Mouse (Mus musculus) mature B cell (primary cell): ENCODE measurements around the gene Nudt3.

Experiments used
- in situ Hi-C: fragments of 300-500 bp; cut with MboI; formaldehyde crosslinking; loops from 2 replicates; pipeline ENCODE4 v1.14.3; 2019

The Nudt3 gene

DNA sequence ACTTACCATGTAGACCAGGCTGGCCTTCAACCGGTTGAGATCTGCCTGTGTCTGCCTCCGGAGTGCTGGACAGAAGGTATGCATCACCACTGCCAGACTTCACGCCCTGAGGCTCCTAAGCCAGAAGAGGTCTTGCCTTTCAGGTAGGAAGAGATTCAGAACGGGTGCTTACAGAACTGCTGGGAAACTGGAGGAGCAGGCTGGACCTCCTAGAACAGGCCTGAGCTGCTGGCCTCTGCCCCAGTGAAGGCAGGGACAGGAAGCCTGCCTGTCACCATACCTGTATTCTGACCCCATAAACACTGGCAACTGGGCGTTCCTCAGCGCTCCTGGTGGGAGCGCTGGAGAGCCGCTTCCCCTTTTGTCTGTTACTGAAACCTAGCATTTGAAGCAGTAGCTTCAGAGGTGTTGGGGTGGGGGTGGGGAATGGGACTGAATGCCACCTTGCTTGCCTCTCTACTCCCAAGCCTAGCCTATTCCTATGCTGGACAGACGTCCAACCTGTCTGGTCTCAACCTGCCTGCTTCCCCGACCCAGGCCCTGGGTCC lies 71.8 kb downstream of the Nudt3 start:
- in situ Hi-C loops = loop anchor here (5.0 kb wide), 1 partner anchor 76 kb away; no protein-coding TSS in a partner anchor

DNA sequence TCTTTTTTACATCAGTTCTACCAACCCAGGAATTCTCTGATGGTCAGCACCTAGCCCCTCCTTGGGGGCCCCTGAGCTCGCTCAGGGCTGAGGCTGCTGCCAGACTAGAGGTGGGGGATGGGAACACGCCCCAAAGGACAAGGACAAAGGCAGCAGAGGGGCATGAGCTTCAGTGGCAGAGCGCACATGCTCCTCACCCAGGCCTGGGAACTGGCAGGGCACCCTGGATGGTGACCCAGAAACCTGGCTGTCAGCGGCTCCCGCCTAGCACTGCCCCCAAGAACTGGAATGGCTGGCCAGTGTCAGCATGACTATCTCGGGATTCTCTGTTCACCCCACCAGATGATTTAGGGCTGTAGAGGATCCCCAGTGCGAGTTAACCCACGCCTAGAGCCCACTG lies 74.1 kb downstream of the Nudt3 start:
- in situ Hi-C loops = no loop called here

DNA sequence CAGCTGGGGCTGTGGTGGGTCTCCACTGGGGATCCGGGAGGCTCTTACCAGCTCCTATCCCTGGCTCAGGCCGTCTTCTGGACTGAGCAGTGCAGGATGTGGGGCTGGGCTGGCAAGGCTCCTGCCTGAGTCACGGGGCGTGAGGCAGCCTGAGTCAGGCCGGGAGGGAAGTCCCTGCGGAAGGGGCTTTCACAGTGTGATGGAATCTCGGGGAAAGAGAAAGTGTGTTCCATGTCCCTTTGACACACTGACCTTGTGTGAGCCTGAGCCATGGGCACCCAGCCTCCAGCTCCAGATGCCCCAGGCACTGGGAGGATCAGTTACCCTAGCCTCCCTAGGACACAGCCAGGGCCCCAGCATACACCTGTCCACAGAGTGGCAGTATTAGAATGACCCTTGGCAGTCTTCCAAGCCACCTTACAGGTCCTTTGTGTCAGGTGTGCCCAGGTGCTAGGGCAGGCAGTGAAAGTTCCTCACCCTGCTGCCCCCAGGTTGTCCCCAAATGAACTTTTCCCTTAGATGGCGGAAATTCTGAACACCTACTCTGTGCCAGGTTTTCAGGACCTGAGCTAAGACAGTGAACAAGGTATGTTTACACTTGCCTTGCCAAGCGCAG lies 75.9 kb downstream of the Nudt3 start:
- in situ Hi-C loops = no loop called here

DNA sequence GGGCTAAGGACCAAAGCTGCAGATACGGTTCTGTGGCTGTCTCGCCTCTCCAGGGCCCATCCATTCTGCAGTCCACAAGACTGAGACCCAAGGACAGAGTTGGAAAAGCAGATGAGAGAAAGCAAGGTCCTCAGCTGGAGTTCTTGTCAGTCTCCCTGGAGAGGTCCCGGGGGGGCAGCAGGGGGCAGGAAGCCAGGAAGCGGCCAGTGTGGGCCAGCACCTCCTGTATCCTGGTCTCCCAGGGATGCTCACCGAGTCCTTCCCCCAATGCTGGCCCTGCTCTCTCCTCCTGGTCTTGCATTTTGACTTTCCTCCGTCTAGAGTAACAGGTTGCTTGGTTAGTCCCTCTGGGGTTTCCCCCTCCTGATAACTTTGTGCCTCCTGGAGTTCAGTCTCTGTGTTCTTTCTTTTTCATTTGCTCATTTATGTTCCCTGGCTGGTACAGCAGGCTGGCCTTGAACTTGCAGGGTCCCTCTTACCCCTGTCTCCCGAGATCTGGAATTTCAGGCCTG lies 76.7 kb downstream of the Nudt3 start:
- in situ Hi-C loops = no loop called here

DNA sequence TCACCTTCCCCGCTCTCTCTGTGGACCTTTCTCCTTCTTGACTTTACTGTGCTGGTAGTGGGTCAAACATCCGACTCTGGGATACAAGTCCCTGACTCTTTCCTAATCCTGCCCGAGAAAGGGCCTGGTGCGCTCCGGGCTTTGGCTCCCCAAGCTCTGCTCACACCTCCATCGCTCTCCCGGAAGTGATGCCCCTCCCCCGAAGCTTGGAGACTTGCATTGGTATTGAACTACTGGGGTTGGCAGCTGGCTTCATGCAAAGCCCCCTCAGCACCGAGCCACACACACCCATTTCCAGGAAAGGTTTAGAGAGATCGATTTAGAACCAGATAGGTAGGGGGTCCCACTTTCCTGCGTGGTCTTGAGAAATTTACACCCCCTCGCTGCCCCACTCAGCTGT lies 77.3 kb downstream of the Nudt3 start:
- in situ Hi-C loops = no loop called here

DNA sequence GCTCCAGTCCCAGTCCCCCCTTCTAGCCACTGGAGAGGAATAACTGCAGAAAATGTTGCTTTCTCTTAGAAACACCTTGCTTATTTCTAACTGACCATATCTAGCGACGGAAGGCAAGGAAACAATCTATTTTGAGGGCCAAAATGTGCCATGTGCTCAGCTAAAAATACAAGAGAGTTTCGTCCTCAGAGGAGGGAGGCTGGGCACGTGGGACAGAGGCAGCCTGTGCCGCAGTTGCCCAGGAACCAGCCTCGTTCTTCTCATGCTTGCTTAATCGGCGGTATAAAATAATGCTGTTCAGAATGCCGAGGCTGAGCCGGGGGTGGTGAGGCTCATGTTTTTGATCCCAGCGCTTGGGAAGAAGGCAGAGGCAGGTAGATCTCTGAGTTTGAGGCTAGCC lies 78.7 kb downstream of the Nudt3 start:
- in situ Hi-C loops = no loop called here

DNA sequence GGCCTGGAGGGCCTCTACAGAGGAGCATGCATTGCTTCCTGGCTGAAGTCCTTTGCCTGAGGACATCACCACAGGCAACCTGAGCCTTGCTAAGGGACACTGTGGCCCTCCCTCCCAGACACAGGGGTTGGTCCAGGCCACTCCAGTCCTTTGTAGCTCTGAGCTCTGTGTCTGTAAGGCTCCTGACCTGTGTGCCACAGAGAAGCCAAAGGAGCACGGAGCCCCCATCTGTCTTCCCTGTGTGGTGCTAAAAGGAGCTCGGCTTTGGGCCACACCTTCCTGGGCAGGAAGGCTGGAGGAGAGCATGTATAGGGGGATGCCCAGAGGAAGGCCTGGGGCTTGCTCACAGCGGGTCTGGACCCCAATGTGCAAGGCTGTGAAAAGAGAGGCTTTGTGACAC lies 81.3 kb downstream of the Nudt3 start:
- in situ Hi-C loops = no loop called here

DNA sequence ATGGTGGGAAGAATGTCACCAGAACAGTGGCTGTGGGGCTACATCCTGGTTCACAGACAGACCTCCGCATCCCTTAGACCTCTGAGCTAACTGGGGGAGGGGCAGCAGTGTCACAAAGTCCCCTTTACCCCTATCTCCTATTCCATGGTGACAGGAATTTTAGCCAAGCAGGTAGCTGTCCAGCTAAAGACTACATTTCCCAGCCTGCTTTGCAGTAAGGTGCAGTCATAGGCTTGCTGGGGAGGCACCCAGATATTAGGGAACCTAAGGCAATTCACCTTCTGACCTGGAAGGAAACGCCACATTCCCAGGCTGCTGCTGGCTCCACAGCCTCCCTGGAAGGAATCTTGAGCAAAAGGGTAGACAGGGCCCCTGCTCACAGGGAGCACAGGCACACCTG lies 82.0 kb downstream of the Nudt3 start:
- in situ Hi-C loops = no loop called here

DNA sequence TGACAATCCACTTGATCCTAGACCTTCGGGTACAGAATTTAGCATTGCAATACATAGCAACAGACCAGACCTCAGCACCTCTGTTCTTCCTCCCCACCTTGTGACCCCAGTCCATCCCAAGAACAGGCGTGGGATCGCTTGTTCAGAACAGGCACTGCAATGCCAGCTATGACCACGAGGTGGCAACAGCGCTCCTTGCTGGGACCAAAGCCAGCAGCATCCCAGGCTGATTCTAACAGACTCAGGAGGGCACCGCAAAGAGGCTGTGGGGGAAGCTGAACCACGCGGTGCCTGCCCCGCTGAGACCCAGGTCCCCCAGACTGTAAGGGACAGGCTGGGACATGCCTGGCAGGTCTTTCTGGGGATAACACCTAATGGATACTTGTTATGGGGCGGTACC lies 88.6 kb downstream of the Nudt3 start:
- in situ Hi-C loops = no loop called here

DNA sequence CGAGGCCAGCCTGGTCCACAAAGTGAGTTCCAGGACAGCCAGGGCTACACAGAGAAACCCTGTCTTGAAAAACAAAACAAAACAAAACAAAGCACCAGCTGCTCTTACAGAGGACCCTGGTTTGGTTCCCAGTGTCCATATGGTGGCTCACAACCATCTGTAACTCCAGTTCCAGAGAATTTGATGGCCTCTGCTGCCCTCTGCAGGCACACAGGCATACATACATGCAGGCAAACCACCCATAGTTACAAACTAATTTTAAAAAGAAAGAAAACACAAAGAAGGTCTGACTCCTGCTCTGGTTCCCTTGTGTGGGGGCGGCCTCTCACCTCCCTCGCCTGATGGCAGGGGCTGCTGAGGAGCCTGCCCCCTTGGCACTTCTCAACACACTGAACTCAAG lies 89.9 kb downstream of the Nudt3 start:
- in situ Hi-C loops = no loop called here

DNA sequence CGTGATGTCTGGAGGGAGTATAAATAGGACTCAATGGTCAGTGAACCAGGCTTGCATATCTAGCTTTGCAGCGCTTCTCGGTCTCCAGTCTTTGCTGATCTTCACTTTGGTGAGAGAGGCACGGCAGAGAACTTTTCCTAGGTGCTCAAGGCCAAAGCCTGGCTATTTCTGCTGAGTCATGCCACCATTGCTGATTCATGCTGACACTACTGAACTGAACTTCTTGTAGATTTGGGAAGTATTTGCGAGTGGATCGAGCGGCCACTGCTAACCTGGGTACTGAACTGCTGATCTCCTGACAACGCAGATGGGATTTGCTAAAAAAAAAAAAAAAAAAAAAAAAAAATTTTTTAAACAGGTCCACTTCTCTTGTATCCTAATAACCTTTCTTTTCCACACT lies 91.2 kb downstream of the Nudt3 start:
- in situ Hi-C loops = no loop called here
